Mouse (Mus musculus): ENCODE results near the gene Rab3gap1. TPM values are rescaled to one million over a fixed set of nuclear protein-coding genes. Genes with fewer than 3 reads are reported as not detected.

Gene Rab3gap1
- total and polyA plus RNA-seq, 3 experiments: 21.7 to 37.5 (median 21.8) TPM

DNA sequence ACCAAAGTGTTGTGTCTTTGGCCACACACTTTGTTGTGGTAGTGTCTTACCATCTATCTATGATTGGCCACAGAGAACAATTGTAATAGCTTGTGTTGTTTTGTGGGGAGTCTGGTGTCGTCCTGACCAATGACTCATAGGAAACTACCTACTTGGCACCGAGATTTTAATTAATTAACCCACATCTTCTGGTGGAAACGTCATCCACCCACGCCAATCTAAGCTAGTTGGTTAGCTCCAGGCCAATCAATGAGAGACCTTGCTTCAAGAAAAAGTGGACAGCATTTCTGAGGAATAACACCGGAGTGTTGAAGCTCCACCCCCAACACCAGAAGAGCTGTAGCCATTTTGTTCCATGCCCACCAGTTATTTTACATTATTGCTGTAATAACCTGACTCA is 6.7 kb upstream of the Rab3gap1 start:
- H3K4me3 ChIP-seq (replicated peaks in 1 of 3; ENCODE audit: low read depth in 2 of 3, low read length in 2 of 3, poor library complexity in 1 of 3): no peak overlapping the region
- H3K9ac ChIP-seq (ENCODE audit: insufficient read depth, low read depth): no peak overlapping the region
- peaks cover 8 to 16% of the 10 kb centered on the region in 2 experiments; a peak in 3 of 4 replicates for H3K4me1 ChIP-seq (ENCODE audit: control insufficient read depth in 1 of 2, insufficient read depth in 2 of 2)
- in situ Hi-C loops (cut with MboI; ENCODE audit: low pct_ligation_motif_present, low pct_unique_long_range_greater_than_20kb, low sequenced_read_pairs): no loop called here
- dilution Hi-C loops (cut with MboI; ENCODE audit: extremely low pct_ligation_motif_present, extremely low pct_unique_long_range_greater_than_20kb, low sequenced_read_pairs): no loop called here
- DNase-seq (ENCODE audit: extremely low read depth): no peak
- H3K36me3 ChIP-seq (replicated peaks in 1 of 2; ENCODE audit: control insufficient read depth in 1 of 2, insufficient read depth in 1 of 2, low read length in 1 of 2): no peaks in the 10 kb centered on the region
- H3K9me3 ChIP-seq (replicated peaks; ENCODE audit: low read length): no peaks in the 10 kb centered on the region
- H3K27ac ChIP-seq (ENCODE audit: insufficient read depth, low read depth): no peak overlapping the region
- TF ChIP-seq ELF1 (IDR thresholded peaks at IDR 0.05; ENCODE audit: low read depth, low read length) (no peak), CTCF (conservative IDR thresholded peaks at IDR 0.05 in 1 of 2, IDR thresholded peaks at IDR 0.05 in 1 of 2; ENCODE audit: low read depth in 2 of 2, low read length in 2 of 2) (no peak), SIN3A (IDR thresholded peaks at IDR 0.05; ENCODE audit: low read length) (no peak), ZMIZ1 (IDR thresholded peaks at IDR 0.05; ENCODE audit: low read depth, low read length) (no peak), MXI1 (IDR thresholded peaks at IDR 0.05; ENCODE audit: low read depth, low read length) (no peak), USF1 (IDR thresholded peaks at IDR 0.05; ENCODE audit: low read depth, low read length) (no peak)
- no peak overlapping the region for H3K4me2 ChIP-seq (ENCODE audit: insufficient read depth, low read depth, poor library complexity, severe bottlenecking)
- no peaks in the 10 kb centered on the region for H3K27me3 ChIP-seq (replicated peaks)
- no peaks in the 10 kb centered on the region for H3K79me2 ChIP-seq (replicated peaks; ENCODE audit: control insufficient read depth, extremely low read depth, insufficient read depth, poor library complexity, severe bottlenecking)

GRCm38 (mm10) chr1:127863806-127864205 is 4.8 kb upstream of the Rab3gap1 start:
- DNase-seq (ENCODE audit: extremely low read depth): no peak
- H3K36me3 ChIP-seq (replicated peaks in 1 of 2; ENCODE audit: control insufficient read depth in 1 of 2, insufficient read depth in 1 of 2, low read length in 1 of 2): no peaks in the 10 kb centered on the region
- H3K9ac ChIP-seq (ENCODE audit: insufficient read depth, low read depth): no peak overlapping the region
- no peak overlapping the region for H3K4me3 ChIP-seq (replicated peaks in 1 of 3; ENCODE audit: low read depth in 2 of 3, low read length in 2 of 3, poor library complexity in 1 of 3)
- no peaks in the 10 kb centered on the region for H3K9me3 ChIP-seq (replicated peaks; ENCODE audit: low read length)
- no peaks in the 10 kb centered on the region for H3K79me2 ChIP-seq (replicated peaks; ENCODE audit: control insufficient read depth, extremely low read depth, insufficient read depth, poor library complexity, severe bottlenecking)
- H3K4me1 ChIP-seq (ENCODE audit: control insufficient read depth in 1 of 2, insufficient read depth in 2 of 2): peaks cover 4 to 14% of the 10 kb centered on the region in 2 experiments; a peak in 3 of 4 replicates
- no peak overlapping the region for H3K27ac ChIP-seq (ENCODE audit: insufficient read depth, low read depth)
- dilution Hi-C loops (cut with MboI; ENCODE audit: extremely low pct_ligation_motif_present, extremely low pct_unique_long_range_greater_than_20kb, low sequenced_read_pairs) (no loop called here), in situ Hi-C loops (cut with MboI; ENCODE audit: low pct_ligation_motif_present, low pct_unique_long_range_greater_than_20kb, low sequenced_read_pairs) (no loop called here)
- no peak overlapping the region for H3K4me2 ChIP-seq (ENCODE audit: insufficient read depth, low read depth, poor library complexity, severe bottlenecking)
- TF ChIP-seq RCOR1 (conservative IDR thresholded peaks at IDR 0.05; ENCODE audit: low read depth, low read length): no peak
- TF ChIP-seq UBTF (IDR thresholded peaks at IDR 0.05; ENCODE audit: low read depth, low read length): no peak
- no peak for TF ChIP-seq SIN3A (IDR thresholded peaks at IDR 0.05; ENCODE audit: low read length)
- TF ChIP-seq GABPA (IDR thresholded peaks at IDR 0.05; ENCODE audit: insufficient replicate concordance, low read depth, low read length): no peak
- TF ChIP-seq TCF12 (IDR thresholded peaks at IDR 0.05; ENCODE audit: low read depth, low read length): no peak
- TF ChIP-seq USF1 (IDR thresholded peaks at IDR 0.05; ENCODE audit: low read depth, low read length): no peak
- TF ChIP-seq MYC (IDR thresholded peaks at IDR 0.05; ENCODE audit: low read depth, low read length): no peak
- no peak for TF ChIP-seq SMC3 (IDR thresholded peaks at IDR 0.05; ENCODE audit: low read depth, low read length)
- TF ChIP-seq ZMIZ1 (IDR thresholded peaks at IDR 0.05; ENCODE audit: low read depth, low read length): no peak
- TF ChIP-seq PAX5 (IDR thresholded peaks at IDR 0.05; ENCODE audit: low read length): no peak
- no peak for TF ChIP-seq POLR2AphosphoS2 (IDR thresholded peaks at IDR 0.05; ENCODE audit: low read depth, low read length)
- no peak for TF ChIP-seq MAZ (IDR thresholded peaks at IDR 0.05; ENCODE audit: low read depth, low read length)
- no peaks in the 10 kb centered on the region for H3K27me3 ChIP-seq (replicated peaks)
